Mouse (Mus musculus) 3T3-L1 (cell line): ENCODE data around the gene Dnm1.
A peak's percentile ranks its signal among the peaks of the same experiment; 100 is the strongest.

Source experiments
- DNase-seq: peaks from one replicate; pipeline ENCODE4 v3.0.0-alpha.2; 2015; ENCODE audit warnings: low read depth, low spot score

Gene Dnm1

DNA sequence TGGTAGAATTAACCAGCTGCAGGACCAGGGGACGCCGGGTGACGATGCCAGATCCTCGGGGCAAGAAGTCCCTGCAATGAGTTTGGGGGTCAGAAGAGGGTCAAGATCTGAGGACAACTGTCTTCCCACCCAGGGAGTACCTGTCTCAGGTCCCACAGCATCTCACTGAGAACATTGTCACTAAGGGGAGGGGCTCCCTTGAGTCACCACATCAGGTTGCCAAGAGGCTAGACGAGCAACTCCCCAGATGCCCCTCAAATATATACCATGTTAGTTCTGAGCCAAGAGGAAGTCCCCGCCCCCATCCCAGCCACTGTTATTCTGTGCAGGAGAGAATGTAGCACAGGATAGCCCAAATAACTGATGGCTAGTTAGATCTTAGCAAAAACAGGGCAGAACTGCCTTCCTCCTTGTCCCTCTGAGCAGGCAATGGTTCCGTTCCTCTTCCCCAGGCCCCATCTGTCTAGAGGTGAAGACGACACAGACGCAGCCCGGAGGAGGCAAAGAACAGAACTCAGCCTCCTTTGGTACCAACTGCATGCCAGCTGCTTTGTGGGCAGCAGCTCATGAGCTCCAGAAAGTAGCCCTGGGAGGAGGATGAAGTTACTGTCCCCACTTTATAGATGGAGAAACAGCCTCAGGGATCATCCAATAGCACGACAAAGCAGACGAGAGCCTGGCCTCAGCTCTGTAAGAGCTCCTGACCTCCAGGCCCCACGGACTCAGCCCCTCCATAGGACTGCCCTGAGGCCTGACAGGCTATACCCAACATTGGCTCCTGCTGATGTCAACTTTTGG, 12.1 kb downstream of the Dnm1 start:
- no peak for DNase-seq

DNA sequence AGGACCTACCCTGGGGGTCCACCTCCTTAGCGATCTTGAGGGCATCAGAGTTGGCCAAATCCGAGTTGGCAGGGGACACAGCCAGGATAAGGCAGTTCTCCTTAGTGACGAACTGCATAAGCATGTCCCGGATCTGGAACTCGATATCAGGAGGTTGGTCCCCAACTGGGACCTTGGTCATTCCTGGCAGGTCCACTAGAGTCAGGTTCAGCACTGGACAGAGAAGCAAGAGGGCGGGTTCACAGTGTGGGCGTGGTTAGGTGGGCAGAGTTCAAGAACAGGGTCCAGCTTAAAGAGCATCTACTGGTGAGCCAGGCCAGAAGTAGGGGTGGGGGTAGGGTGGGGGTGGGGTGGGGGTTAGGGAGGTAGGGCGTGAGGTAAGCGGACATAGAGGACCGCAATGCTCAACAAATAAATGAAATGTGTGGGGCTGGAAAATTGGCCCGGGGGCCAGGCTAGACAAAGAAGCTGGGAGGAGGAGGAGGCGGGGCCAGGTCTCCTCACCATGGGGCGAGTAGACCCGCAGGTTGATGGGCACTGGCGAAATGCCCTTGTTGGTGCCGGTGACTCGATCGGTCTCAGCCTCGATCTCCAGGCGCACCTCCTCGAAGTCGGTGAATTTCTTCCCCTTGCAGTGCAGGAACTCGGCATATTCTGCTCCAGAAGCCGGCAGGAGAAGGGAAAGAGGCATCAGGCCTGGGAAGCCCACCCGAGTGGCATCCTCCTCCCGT, 13.1 kb downstream of the Dnm1 start:
- no peak for DNase-seq

DNA sequence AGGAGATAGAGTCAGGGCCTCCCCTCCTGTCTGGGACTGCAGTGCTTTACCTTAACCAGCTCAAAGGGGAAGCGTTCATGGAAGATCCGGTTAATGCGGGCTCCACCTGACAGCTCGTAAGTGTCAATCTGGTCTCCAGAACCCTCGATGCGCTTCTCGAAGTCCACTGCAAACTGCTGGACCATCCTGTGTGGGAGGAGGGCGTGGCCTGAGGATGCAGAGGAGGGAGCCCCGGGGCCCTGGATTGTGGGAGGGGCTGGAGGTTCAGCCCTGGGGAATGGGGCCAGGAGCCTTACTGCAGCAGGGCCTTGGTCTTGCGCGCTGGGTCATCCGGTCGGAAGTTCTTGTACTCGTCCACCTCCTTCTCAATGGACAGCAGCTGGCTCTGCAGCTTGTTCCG, 17.2 kb downstream of the Dnm1 start:
- DNase-seq: no peak

DNA sequence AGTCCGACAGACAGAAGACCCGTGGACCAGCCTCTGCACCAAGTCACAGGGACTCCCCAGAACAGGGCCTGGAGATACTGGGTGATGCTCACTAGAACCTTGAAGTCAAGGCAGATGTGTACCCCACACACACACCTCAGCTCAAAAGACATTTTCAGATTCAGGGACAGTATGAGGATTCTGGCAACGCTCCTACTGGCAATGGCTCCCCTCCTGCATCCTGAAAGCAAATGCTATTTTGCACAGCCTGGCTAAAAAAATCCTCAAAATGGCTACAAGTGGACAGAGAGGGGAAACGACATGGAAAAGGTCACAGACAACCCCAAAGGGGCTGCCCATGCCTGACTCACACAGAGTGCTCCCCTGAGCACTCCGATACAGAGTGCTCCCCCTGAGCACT, 21.0 kb downstream of the Dnm1 start:
- DNase-seq: no peak

- peak; percentile 81 for DNase-seq
These were observed 23.6 kb downstream of the Dnm1 start for GRCm38 (mm10) chr2:32329531-32329930.

GRCm38 (mm10) chr2:32328911-32329460, 24.2 kb downstream of the Dnm1 start:
- no peak for DNase-seq

GRCm38 (mm10) chr2:32327200-32327599, 25.9 kb downstream of the Dnm1 start:
- no peak for DNase-seq

DNA sequence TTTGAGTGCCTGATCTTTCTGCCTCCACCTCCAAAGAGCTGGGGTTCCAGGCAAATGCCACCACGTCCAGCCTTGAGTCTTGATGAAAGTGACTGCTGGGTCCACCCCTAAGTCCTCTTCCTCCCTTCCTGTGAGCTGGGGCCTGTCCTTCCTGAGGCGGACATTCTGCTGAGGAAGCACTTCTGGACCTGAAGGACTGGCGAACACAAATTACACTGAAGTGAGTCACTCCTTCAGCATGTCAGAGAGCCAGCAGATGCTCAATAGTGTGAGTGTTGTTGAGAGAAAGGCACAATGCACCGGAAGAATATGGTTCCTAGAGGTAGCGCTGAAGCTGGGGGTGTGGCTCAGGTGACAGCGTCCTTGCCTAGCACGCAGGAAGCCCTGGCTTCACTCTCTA, 27.8 kb downstream of the Dnm1 start:
- peak; percentile 95 for DNase-seq

DNA sequence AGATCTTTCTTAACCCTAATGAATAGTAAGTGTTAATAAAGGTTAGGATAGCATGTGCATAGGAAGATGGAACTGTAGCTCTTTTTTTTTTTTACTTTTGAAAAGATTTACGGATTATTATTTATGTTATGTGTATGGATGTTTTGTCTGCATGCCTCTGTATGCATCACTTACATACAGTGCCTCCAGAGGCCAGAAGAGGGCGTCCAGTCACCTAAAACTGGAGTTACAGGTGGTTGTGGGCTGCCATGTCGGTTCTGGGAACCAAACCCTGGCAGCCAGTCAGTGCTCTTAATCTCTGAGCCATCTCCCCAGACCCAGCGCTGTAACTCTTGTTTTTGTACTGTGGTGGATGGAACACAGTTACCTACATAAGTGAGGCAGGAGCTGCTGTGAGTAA, 28.8 kb downstream of the Dnm1 start:
- no peak for DNase-seq

GRCm38 (mm10) chr2:32322754-32323741, 30.1 kb downstream of the Dnm1 start:
- DNase-seq: no peak

DNA sequence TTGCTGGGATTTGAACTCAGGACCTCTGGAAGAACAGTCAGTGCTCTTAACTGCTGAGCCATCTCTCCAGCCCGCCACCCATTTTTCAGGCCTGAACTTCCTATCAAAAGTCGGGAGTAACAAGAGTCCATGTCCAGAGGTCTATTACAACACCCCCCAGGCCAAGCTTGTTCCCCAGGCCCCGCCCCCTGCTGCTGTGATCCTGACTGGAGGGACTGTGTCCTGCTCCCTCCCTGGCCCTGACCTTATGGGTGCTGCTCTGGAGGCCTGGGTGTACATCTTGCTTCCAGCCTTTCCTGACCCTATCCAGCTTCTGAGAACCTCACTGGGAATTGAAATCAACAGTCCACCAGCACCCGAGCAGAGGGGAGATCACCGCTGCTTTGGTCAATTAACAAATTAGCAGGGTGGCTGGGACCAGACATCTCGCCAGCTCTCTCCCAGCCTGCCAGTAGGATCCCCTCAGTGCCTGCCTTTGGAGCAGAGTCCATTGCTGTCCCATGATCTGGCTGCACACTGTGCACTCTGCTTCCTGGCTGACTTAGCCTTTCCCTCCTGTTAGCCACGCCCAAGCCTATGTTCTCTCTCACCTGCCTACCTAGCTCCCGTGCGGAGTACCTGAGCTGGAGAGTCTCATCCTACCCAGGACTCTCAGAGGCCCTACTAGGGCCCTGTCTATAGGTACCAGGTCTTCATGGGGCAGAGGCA, 31.4 kb downstream of the Dnm1 start:
- no peak for DNase-seq

GRCm38 (mm10) chr2:32320721-32321120, 32.4 kb downstream of the Dnm1 start:
- no peak for DNase-seq

GRCm38 (mm10) chr2:32319586-32320580, 33.3 kb downstream of the Dnm1 start:
- DNase-seq: peak; percentile 95

DNA sequence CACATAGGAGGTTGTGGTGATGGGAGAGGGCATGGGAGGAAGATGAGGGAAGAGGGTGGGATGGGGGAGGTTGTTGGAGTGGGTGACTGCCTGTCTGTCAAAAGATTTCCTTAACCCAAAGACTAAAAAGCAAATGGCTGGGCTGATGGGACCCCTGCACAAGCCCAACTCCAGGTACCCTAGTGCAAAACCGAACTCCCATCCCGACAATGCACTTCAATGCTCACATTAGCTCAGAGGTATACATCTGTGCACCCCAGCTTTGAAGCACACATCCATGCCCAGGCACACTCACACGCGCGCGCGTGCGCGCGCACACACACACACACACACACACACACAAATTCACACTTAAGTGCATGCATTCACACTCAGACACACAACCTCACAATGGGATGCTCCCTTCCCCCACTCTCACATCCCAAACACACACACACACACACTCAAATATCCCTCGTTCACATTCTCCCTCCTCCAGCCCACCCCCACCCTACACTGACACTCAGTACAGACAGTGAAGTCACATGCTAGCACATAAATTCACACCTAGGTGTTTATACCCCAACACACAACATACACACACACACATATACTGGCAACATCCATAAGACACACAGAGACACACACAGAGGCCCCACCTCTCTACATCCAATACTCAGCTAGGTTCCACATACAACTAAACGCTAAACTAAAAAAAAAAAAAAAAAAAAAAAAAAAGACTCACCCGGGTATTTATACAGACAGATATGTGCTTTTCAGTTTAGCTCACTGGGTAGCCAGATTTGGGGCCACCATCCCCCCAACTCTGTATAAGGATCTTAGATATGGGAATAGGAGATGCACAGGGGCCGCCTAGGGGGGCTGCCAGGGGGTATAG, 34.2 kb downstream of the Dnm1 start:
- DNase-seq: peak; percentile 88

GRCm38 (mm10) chr2:32317791-32318417, 35.2 kb downstream of the Dnm1 start:
- DNase-seq: peak; percentile 98

DNA sequence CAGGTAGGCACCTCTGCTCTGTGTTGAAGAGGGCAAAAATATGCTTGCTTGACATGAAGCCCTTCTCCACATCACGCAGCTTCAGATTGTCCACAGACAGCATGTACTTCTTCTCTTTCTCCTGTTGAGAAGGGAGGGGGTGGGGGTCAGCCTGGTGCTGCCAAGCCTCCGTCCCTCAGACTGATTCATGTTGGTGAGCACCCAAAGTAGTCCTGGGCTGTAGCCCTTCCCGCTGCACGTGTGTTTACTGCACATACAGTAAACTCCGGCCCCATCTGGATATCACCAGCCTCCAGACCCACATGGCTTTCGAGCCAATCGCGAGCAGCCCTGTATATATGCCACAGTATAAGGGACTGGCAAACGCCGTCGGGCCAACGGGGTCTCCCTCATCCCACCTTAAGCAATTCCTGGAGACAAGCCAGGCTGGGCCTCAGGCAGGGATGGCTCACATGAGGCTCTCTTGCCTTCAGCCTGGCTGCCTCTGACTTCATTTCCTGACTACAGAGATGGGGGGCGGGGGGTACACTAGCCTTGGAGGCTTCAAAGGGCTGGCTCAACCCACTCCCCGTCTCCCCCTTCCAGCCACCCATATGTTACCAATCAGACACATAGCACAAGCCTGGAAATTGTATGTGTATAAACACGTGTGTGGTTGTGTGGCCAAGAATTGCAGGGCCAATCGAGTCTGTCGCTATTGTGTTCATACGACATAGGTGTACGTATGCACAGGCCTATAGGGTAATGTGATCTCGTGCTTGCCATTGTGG, 36.1 kb downstream of the Dnm1 start:
- peak; percentile 80 for DNase-seq

DNA sequence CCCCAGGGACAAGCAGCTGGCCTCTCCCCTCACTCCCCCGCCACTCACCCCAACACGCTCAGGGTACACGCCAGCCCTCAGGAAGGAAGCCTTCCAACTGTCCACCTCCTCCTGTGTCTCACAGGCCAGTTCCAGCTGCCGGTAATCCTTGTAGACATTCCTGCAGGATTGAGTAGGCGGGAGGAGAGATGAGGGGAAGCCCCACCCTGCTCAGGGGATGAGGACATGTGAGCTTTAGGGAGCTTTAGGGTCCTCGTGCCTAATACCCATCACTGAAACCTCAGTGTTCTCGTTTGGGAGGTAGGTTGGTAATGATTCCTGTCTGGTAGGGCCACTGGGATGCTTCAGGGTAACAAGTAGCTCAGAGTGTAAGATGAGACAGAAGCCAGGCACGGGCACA, 37.4 kb downstream of the Dnm1 start:
- peak; percentile 93 for DNase-seq
